Mouse (Mus musculus) liver, embryonic 12.5 days (tissue): ENCODE measurements around the gene Stil. TPM values are rescaled to one million over a fixed set of nuclear protein-coding genes. Genes with fewer than 3 reads are reported as not detected.

ENCODE experiments used
- ATAC-seq: fragments of 200-750 bp; cut with Nextera tagmentation; 2 replicates; pipeline ENCODE4 v1.8.0; 2017; ENCODE audit warnings: moderate number of reproducible peaks, mild to moderate bottlenecking, moderate library complexity
- H3K27ac ChIP-seq: fragments of 300-500 bp; sonication (generic); 2 replicates; pipeline ENCODE4 v1.5.1; 2016; ENCODE audit warnings: mild to moderate bottlenecking
- H3K27me3 ChIP-seq: fragments of 300-500 bp; sonication (generic); replicated peaks from 2 replicates; pipeline ENCODE4 v1.6.1; 2016; ENCODE audit warnings: mild to moderate bottlenecking, moderate library complexity
- H3K36me3 ChIP-seq: fragments of 300-500 bp; sonication (generic); 2 replicates; pipeline ENCODE4 v1.6.1; 2016; ENCODE audit warnings: mild to moderate bottlenecking, moderate library complexity
- H3K4me1 ChIP-seq: fragments of 300-500 bp; sonication (generic); 2 replicates; pipeline ENCODE4 v1.6.1; 2016
- H3K4me2 ChIP-seq: fragments of 300-500 bp; sonication (generic); 2 replicates; pipeline ENCODE4 v1.6.1; 2016; ENCODE audit warnings: mild to moderate bottlenecking, moderate library complexity
- H3K4me3 ChIP-seq: fragments of 300-500 bp; sonication (generic); 2 replicates; pipeline ENCODE4 v1.5.1; 2016; ENCODE audit warnings: mild to moderate bottlenecking, moderate library complexity
- H3K9ac ChIP-seq: fragments of 300-500 bp; sonication (generic); 2 replicates; pipeline ENCODE4 v1.6.1; 2016; ENCODE audit warnings: mild to moderate bottlenecking, moderate library complexity
- H3K9me3 ChIP-seq: fragments of 300-500 bp; sonication (generic); replicated peaks from 2 replicates; pipeline ENCODE4 v1.6.1; 2016; ENCODE audit warnings: mild to moderate bottlenecking, moderate library complexity
- WGBS: fragments of 180-500 bp; shearing (Covaris S2); methylation state at CpG from one replicate; pipeline ENCODE4 v1.1.7; 2016; ENCODE audit not compliant: insufficient replicate concordance; 5-methylcytosine and 5-hydroxymethylcytosine counted together
- polyA plus RNA-seq: library from polyadenylated mRNA; unstranded; fragments of >200 nt; fragmentation: Nextera tagmentation; extraction: Ambion mirVana; gene quantifications from 2 replicates; pipeline ENCODE4 v1.2.1, GENCODE M21; 2016

Gene Stil
- polyA plus RNA-seq, 1 experiment from 2014 or later, result 14.2 TPM

GRCm38 (mm10) chr4:115062540-115062874, 62.5 kb downstream of the Stil start:
- peak overlapping the region; percentile 98 for H3K27ac ChIP-seq
- H3K4me3 ChIP-seq, result peak overlapping the region; percentile 88
- H3K36me3 ChIP-seq, result peaks cover 67% of the 10 kb centered on the region
- peak overlapping the region; percentile 100 for H3K4me2 ChIP-seq
- H3K4me1 ChIP-seq, result peaks cover 54% of the 10 kb centered on the region
- WGBS, result 0% methylated on average over 9 of the region's 9 CpGs
- peaks cover 41% of the 10 kb centered on the region for H3K27me3 ChIP-seq
- ATAC-seq, result peak; percentile 39
- H3K9me3 ChIP-seq, result no peaks in the 10 kb centered on the region
- H3K9ac ChIP-seq, result peak overlapping the region; percentile 98

GRCm38 (mm10) chr4:115062875-115063517, 63.0 kb downstream of the Stil start:
- peak overlapping the region; percentile 88 for H3K4me3 ChIP-seq
- H3K9ac ChIP-seq, result peak overlapping the region; percentile 98
- H3K27me3 ChIP-seq, result peaks cover 41% of the 10 kb centered on the region
- no peaks in the 10 kb centered on the region for H3K9me3 ChIP-seq
- peak overlapping the region; percentile 100 for H3K4me2 ChIP-seq
- ATAC-seq, result peak; percentile 57
- WGBS, result under 1% methylated on average over 58 of the region's 58 CpGs
- peaks cover 72% of the 10 kb centered on the region for H3K36me3 ChIP-seq
- H3K27ac ChIP-seq, result peak overlapping the region; percentile 98
- H3K4me1 ChIP-seq, result peaks cover 58% of the 10 kb centered on the region

- ATAC-seq, result no peak
- H3K27me3 ChIP-seq, result peaks cover 40% of the 10 kb centered on the region
- peaks cover 65% of the 10 kb centered on the region for H3K4me1 ChIP-seq
- peak overlapping the region; percentile 98 for H3K27ac ChIP-seq
- peak overlapping the region; percentile 100 for H3K4me2 ChIP-seq
- peak overlapping the region; percentile 98 for H3K9ac ChIP-seq
- WGBS, result 5% methylated on average over 31 of the region's 31 CpGs
- H3K36me3 ChIP-seq, result peaks cover 79% of the 10 kb centered on the region
- no peaks in the 10 kb centered on the region for H3K9me3 ChIP-seq
- peak overlapping the region; percentile 88 for H3K4me3 ChIP-seq
These were observed 63.7 kb downstream of the Stil start for GRCm38 (mm10) chr4:115063518-115064239.

GRCm38 (mm10) chr4:115071668-115072067, 71.7 kb downstream of the Stil start:
- peaks cover 87% of the 10 kb centered on the region for H3K4me1 ChIP-seq
- H3K27ac ChIP-seq, result peak overlapping the region; percentile 59
- ATAC-seq, result peak; percentile 19; the same call in 1 of the 2 replicates
- H3K4me3 ChIP-seq, result no peak overlapping the region
- 19% methylated on average over 1 of the region's 1 CpGs for WGBS
- peaks cover 47% of the 10 kb centered on the region for H3K36me3 ChIP-seq
- no peak overlapping the region for H3K4me2 ChIP-seq
- H3K9ac ChIP-seq, result no peak overlapping the region
- no peaks in the 10 kb centered on the region for H3K27me3 ChIP-seq
- H3K9me3 ChIP-seq, result no peaks in the 10 kb centered on the region

GRCm38 (mm10) chr4:115074789-115075188, 74.8 kb downstream of the Stil start:
- no peaks in the 10 kb centered on the region for H3K9me3 ChIP-seq
- H3K4me3 ChIP-seq, result no peak overlapping the region
- no peak overlapping the region for H3K4me2 ChIP-seq
- ATAC-seq, result no peak
- WGBS, result 74% methylated on average over 1 of the region's 1 CpGs
- peaks cover 73% of the 10 kb centered on the region for H3K4me1 ChIP-seq
- peaks cover 16% of the 10 kb centered on the region for H3K36me3 ChIP-seq
- peak overlapping the region; percentile 66 for H3K27ac ChIP-seq
- H3K27me3 ChIP-seq, result no peaks in the 10 kb centered on the region
- no peak overlapping the region for H3K9ac ChIP-seq

- Histone ChIP-seq H3K9me3 (no peaks in the 10 kb centered on the region), H3K4me1 (peaks cover 75% of the 10 kb centered on the region), H3K4me3 (no peak overlapping the region), H3K27ac (peak overlapping the region; percentile 66), H3K4me2 (no peak overlapping the region), H3K27me3 (no peaks in the 10 kb centered on the region), H3K9ac (no peak overlapping the region), H3K36me3 (peaks cover 10% of the 10 kb centered on the region)
- WGBS, result 15% methylated on average over 3 of the region's 3 CpGs
- ATAC-seq, result peak; percentile 27; the same call in 1 of the 2 replicates
These were observed 75.4 kb downstream of the Stil start for GRCm38 (mm10) chr4:115075204-115075915.

GRCm38 (mm10) chr4:115078892-115079820, 79.2 kb downstream of the Stil start:
- H3K4me1 ChIP-seq, result peaks cover 58% of the 10 kb centered on the region
- H3K4me3 ChIP-seq, result no peak overlapping the region
- H3K9me3 ChIP-seq, result no peaks in the 10 kb centered on the region
- H3K27me3 ChIP-seq, result no peaks in the 10 kb centered on the region
- no peak overlapping the region for H3K4me2 ChIP-seq
- no peak overlapping the region for H3K27ac ChIP-seq
- no peak overlapping the region for H3K9ac ChIP-seq
- 48% methylated on average over 10 of the region's 10 CpGs for WGBS
- ATAC-seq, result peak; percentile 17; the same call in 1 of the 2 replicates
- H3K36me3 ChIP-seq, result no peaks in the 10 kb centered on the region

- H3K9ac ChIP-seq, result no peak overlapping the region
- no peak overlapping the region for H3K4me2 ChIP-seq
- no peak overlapping the region for H3K4me3 ChIP-seq
- no peaks in the 10 kb centered on the region for H3K36me3 ChIP-seq
- H3K27ac ChIP-seq, result peak overlapping the region; percentile 13; the same call in 1 of the 2 replicates
- peaks cover 56% of the 10 kb centered on the region for H3K4me1 ChIP-seq
- H3K27me3 ChIP-seq, result no peaks in the 10 kb centered on the region
- H3K9me3 ChIP-seq, result no peaks in the 10 kb centered on the region
- no peak for ATAC-seq
- WGBS, result 61% methylated on average over 5 of the region's 5 CpGs
These were observed 79.9 kb downstream of the Stil start for GRCm38 (mm10) chr4:115079821-115080349.

- 88% methylated on average over 3 of the region's 3 CpGs for WGBS
- ATAC-seq, result no peak
- Histone ChIP-seq H3K4me1 (peaks cover 67% of the 10 kb centered on the region), H3K36me3 (no peaks in the 10 kb centered on the region), H3K9ac (no peak overlapping the region), H3K27ac (no peak overlapping the region), H3K9me3 (no peaks in the 10 kb centered on the region), H3K4me3 (no peak overlapping the region), H3K4me2 (no peak overlapping the region), H3K27me3 (peaks cover 11% of the 10 kb centered on the region)
These were observed 83.1 kb downstream of the Stil start for GRCm38 (mm10) chr4:115083031-115083430.

GRCm38 (mm10) chr4:115085522-115086095, 85.7 kb downstream of the Stil start:
- peaks cover 73% of the 10 kb centered on the region for H3K4me1 ChIP-seq
- H3K9me3 ChIP-seq, result no peaks in the 10 kb centered on the region
- ATAC-seq, result peak; percentile 50
- WGBS, result 19% methylated on average over 6 of the region's 6 CpGs
- no peak overlapping the region for H3K4me3 ChIP-seq
- H3K9ac ChIP-seq, result no peak overlapping the region
- no peak overlapping the region; the same call in 1 of the 2 replicates for H3K27ac ChIP-seq
- no peak overlapping the region for H3K4me2 ChIP-seq
- H3K27me3 ChIP-seq, result peaks cover 13% of the 10 kb centered on the region
- H3K36me3 ChIP-seq, result no peaks in the 10 kb centered on the region

- H3K4me3 ChIP-seq, result no peak overlapping the region
- 66% methylated on average over 4 of the region's 4 CpGs for WGBS
- peaks cover 76% of the 10 kb centered on the region for H3K4me1 ChIP-seq
- ATAC-seq, result no peak
- H3K9me3 ChIP-seq, result no peaks in the 10 kb centered on the region
- H3K36me3 ChIP-seq, result no peaks in the 10 kb centered on the region
- H3K27me3 ChIP-seq, result peaks cover 13% of the 10 kb centered on the region
- H3K9ac ChIP-seq, result peak overlapping the region; percentile 35; the same call in 1 of the 2 replicates
- no peak overlapping the region for H3K4me2 ChIP-seq
- no peak overlapping the region for H3K27ac ChIP-seq
These were observed 86.3 kb downstream of the Stil start for GRCm38 (mm10) chr4:115086257-115086656.
